Mouse (Mus musculus): ENCODE results near the gene Lrrn1. TPM values are rescaled to one million over a fixed set of nuclear protein-coding genes. Genes with fewer than 3 reads are reported as not detected.

Lrrn1 gene
- not detected in 2 replicates for polyA plus RNA-seq (2012; ENCODE audit: insufficient read depth, insufficient read length, low replicate concordance, missing spikeins)

GRCm38 (mm10) chr6:107528877-107529864, at the start of gene Lrrn1:
Gene Lrrn1 (plus strand): TSS chr6:107529768.
- WGBS = 3% methylated on average over 41 of the region's 43 CpGs

DNA sequence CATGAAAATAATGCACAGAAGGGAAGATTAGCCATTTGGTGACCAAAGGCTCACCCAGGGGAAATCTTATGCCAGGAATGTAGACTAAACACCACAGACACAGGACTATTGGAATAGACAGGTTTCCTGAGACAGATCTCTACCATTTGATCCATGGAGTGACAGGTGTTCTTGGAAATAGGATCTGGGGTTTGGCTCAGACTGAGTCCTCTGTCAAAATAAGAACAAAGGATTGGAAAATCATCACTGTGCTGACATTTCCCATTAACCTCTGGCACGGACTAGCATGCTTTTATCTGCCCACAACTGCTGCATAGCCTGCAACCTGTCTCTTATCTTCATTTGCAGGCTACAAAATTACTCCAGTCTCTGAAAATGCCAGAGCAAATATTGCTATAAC, 35.1 kb upstream of the Lrrn1 start:
- TF ChIP-seq CTCF (IDR thresholded peaks at IDR 0.05; ENCODE audit: insufficient read depth, low read depth, low read length) (no peak), POLR2A (IDR thresholded peaks at IDR 0.05; ENCODE audit: insufficient read depth, low read depth, low read length) (no peak)
- no peak overlapping the region for H3K27ac ChIP-seq (ENCODE audit: insufficient read depth, low read depth, low read length)
- no peaks in the 10 kb centered on the region for H3K4me1 ChIP-seq (ENCODE audit: control insufficient read depth, insufficient read depth, low read length)
- H3K4me3 ChIP-seq (ENCODE audit: insufficient read depth, low read depth, low read length) = no peak overlapping the region
- WGBS = 75% methylated on average over 1 of the region's 1 CpGs

More at GRCm38 (mm10) chr6:107528877-107529864, at the start of gene Lrrn1:
- TF ChIP-seq CTCF (IDR thresholded peaks at IDR 0.05; ENCODE audit: insufficient read depth, low read depth, low read length) (no peak), POLR2A (IDR thresholded peaks at IDR 0.05; ENCODE audit: insufficient read depth, low read depth, low read length) (peak; percentile 91)
- Histone ChIP-seq H3K27ac (ENCODE audit: insufficient read depth, low read depth, low read length) (peak within 1 kb of the TSS; percentile 73), H3K4me3 (ENCODE audit: insufficient read depth, low read depth, low read length) (peak within 1 kb of the TSS; percentile 81), H3K4me1 (ENCODE audit: control insufficient read depth, insufficient read depth, low read length) (peaks cover 5% of the 10 kb centered on the region; the same call in 1 of the 2 replicates)

GRCm38 (mm10) chr6:107495830-107496229, 33.7 kb upstream of the Lrrn1 start:
- no peak for TF ChIP-seq POLR2A (IDR thresholded peaks at IDR 0.05; ENCODE audit: insufficient read depth, low read depth, low read length)
- TF ChIP-seq CTCF (IDR thresholded peaks at IDR 0.05; ENCODE audit: insufficient read depth, low read depth, low read length) = no peak
- Histone ChIP-seq H3K4me1 (ENCODE audit: control insufficient read depth, insufficient read depth, low read length) (no peaks in the 10 kb centered on the region), H3K27ac (ENCODE audit: insufficient read depth, low read depth, low read length) (no peak overlapping the region), H3K4me3 (ENCODE audit: insufficient read depth, low read depth, low read length) (no peak overlapping the region)
- WGBS = 59% methylated on average over 1 of the region's 1 CpGs

- 91% methylated on average over 4 of the region's 4 CpGs for WGBS
- H3K27ac ChIP-seq (ENCODE audit: insufficient read depth, low read depth, low read length) = no peak overlapping the region
- TF ChIP-seq CTCF (IDR thresholded peaks at IDR 0.05; ENCODE audit: insufficient read depth, low read depth, low read length) = no peak
- TF ChIP-seq POLR2A (IDR thresholded peaks at IDR 0.05; ENCODE audit: insufficient read depth, low read depth, low read length) = no peak
Observed at GRCm38 (mm10) chr6:107513716-107514115, 15.9 kb upstream of the Lrrn1 start.

DNA sequence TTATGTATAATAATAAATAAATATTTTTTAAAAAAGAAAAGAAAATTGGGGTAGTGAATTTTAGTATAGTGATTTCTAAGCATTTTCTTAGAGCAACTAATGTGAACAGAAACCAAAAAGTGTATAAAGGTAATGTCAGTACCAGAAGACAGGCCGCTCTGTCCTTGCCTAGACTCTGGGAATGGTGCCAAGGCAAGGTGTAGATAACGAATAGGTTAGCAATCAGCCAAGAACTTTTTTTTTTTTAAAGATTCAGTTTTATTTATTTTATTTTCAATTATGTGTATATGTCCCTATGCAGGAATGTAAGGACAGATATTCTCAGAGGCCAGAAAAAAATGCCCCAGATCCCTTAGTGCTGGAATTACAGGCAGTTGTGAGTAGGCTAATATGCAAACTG, 5.6 kb upstream of the Lrrn1 start:
- no peaks in the 10 kb centered on the region for H3K4me1 ChIP-seq (ENCODE audit: control insufficient read depth, insufficient read depth, low read length)
- no peak overlapping the region for H3K4me3 ChIP-seq (ENCODE audit: insufficient read depth, low read depth, low read length)
- no peak for TF ChIP-seq CTCF (IDR thresholded peaks at IDR 0.05; ENCODE audit: insufficient read depth, low read depth, low read length)
- no peak for TF ChIP-seq POLR2A (IDR thresholded peaks at IDR 0.05; ENCODE audit: insufficient read depth, low read depth, low read length)
- H3K27ac ChIP-seq (ENCODE audit: insufficient read depth, low read depth, low read length) = no peak overlapping the region
- WGBS = 77% methylated on average over 2 of the region's 2 CpGs

More at GRCm38 (mm10) chr6:107513716-107514115, 15.9 kb upstream of the Lrrn1 start:
- H3K4me3 ChIP-seq (ENCODE audit: insufficient read depth, low read depth, low read length) = no peak overlapping the region
- H3K4me1 ChIP-seq (ENCODE audit: control insufficient read depth, insufficient read depth, low read length) = no peaks in the 10 kb centered on the region

DNA sequence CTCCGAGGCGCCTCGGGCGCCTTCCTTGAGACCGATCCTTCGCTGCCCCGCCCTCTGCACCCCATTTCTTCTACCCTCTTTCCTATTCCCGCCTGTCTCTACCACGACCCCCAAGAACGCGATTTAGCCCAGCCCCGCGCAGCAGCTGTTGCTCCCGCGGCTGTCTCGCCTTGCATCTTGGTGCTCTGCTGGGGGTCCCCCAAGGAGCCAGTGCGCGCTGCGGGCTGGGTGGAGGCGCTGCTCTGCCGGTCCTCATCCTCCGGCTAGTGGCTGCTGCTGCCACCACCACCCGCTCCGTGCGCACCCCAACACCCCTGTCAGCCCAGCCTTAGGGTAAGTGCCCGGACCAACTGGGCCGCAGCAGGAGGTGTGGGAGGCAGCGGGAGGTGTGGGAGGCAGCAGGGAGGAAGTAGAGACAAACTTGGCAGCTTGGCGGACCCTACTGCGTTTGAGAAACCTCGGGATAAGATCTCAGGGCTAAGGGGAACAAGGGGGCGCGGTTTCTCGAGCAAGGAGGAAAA, 403 bp downstream of the Lrrn1 start:
- Histone ChIP-seq H3K4me1 (ENCODE audit: control insufficient read depth, insufficient read depth, low read length) (peaks cover 5% of the 10 kb centered on the region; the same call in 1 of the 2 replicates), H3K4me3 (ENCODE audit: insufficient read depth, low read depth, low read length) (peak overlapping the region; percentile 81), H3K27ac (ENCODE audit: insufficient read depth, low read depth, low read length) (peak overlapping the region; percentile 73)
- under 1% methylated on average over 34 of the region's 34 CpGs for WGBS
- TF ChIP-seq CTCF (IDR thresholded peaks at IDR 0.05; ENCODE audit: insufficient read depth, low read depth, low read length) = no peak
- no peak; the same call in 1 of the 2 replicates for TF ChIP-seq POLR2A (IDR thresholded peaks at IDR 0.05; ENCODE audit: insufficient read depth, low read depth, low read length)

GRCm38 (mm10) chr6:107530621-107531285, 1.2 kb downstream of the Lrrn1 start:
- TF ChIP-seq POLR2A (IDR thresholded peaks at IDR 0.05; ENCODE audit: insufficient read depth, low read depth, low read length) (no peak), CTCF (IDR thresholded peaks at IDR 0.05; ENCODE audit: insufficient read depth, low read depth, low read length) (no peak)
- Histone ChIP-seq H3K27ac (ENCODE audit: insufficient read depth, low read depth, low read length) (peak overlapping the region; percentile 73; the same call in 1 of the 2 replicates), H3K4me3 (ENCODE audit: insufficient read depth, low read depth, low read length) (peak overlapping the region; percentile 81), H3K4me1 (ENCODE audit: control insufficient read depth, insufficient read depth, low read length) (peaks cover 5% of the 10 kb centered on the region; the same call in 1 of the 2 replicates)
- whole genome bisulfite sequencing = under 1% methylated on average over 15 of the region's 15 CpGs

DNA sequence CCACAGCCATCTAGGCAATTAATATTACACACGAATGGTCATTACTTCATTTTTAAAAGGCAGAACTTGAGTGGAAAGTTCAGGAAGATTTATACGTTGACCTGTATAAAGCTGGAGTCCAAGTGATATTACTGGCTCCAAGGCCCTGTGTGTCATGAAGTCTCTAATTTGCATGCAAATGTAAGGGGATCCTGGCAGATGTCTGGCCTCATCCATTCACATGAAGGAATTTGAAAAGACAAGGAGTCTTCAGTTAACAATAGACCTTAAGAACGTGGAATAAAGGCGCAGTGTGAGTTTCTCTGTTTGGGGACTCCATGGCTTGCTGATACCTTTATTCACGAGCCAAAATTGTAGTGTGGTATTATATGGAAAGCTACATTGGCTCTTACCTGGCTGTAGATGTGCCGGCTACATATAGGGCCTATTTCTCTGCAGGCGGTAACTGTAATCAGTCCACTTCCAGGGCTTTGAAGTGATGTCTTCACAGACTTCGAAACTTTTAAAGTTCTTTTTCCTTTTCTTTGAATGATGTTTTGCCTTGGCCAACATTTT, 2.0 kb downstream of the Lrrn1 start:
- no peak overlapping the region; the same call in 1 of the 2 replicates for H3K27ac ChIP-seq (ENCODE audit: insufficient read depth, low read depth, low read length)
- H3K4me3 ChIP-seq (ENCODE audit: insufficient read depth, low read depth, low read length) = no peak overlapping the region
- TF ChIP-seq POLR2A (IDR thresholded peaks at IDR 0.05; ENCODE audit: insufficient read depth, low read depth, low read length) = no peak
- TF ChIP-seq CTCF (IDR thresholded peaks at IDR 0.05; ENCODE audit: insufficient read depth, low read depth, low read length) = no peak
- 46% methylated on average over 8 of the region's 8 CpGs for WGBS
- H3K4me1 ChIP-seq (ENCODE audit: control insufficient read depth, insufficient read depth, low read length) = peaks cover 5% of the 10 kb centered on the region; the same call in 1 of the 2 replicates
